Mouse (Mus musculus): ENCODE data around the gene Hoxb6.
A peak's percentile ranks its signal among the peaks of the same experiment; 100 is the strongest.

Hoxb6 gene

GRCm38 (mm10) chr11:96316696-96317607 is 24.7 kb downstream of the Hoxb6 start:
- DNase-seq (ENCODE audit: low spot score in 2 of 2): peak in 1 of 2 experiments; percentile 9

GRCm38 (mm10) chr11:96317608-96318367 is 25.5 kb downstream of the Hoxb6 start, which contains the start of gene Hoxb4:
TSS of gene Hoxb4 (plus strand) at chr11:96318267.
- peak in 1 of 2 experiments; percentile 35 for DNase-seq (ENCODE audit: low spot score in 2 of 2)

- DNase-seq (ENCODE audit: low spot score in 2 of 2): peak; percentile 48 to 61
These were observed 26.2 kb downstream of the Hoxb6 start for GRCm38 (mm10) chr11:96318368-96319070.

GRCm38 (mm10) chr11:96319071-96319902 is 27.0 kb downstream of the Hoxb6 start:
- DNase-seq (ENCODE audit: low spot score in 2 of 2): peak in 1 of 2 experiments; percentile 26

- DNase-seq (ENCODE audit: low spot score in 2 of 2): peak in 1 of 2 experiments; percentile 58
These were observed 27.6 kb downstream of the Hoxb6 start for GRCm38 (mm10) chr11:96319910-96320309.

GRCm38 (mm10) chr11:96320688-96321087 is 28.4 kb downstream of the Hoxb6 start:
- DNase-seq (ENCODE audit: low spot score in 2 of 2): peak in 1 of 2 experiments; percentile 16

- DNase-seq (ENCODE audit: low spot score in 2 of 2): no peak
These were observed 29.6 kb downstream of the Hoxb6 start for GRCm38 (mm10) chr11:96321846-96322245.

GRCm38 (mm10) chr11:96322738-96323137 is 30.5 kb downstream of the Hoxb6 start:
- DNase-seq (ENCODE audit: low spot score in 2 of 2): no peak

- DNase-seq (ENCODE audit: low spot score in 2 of 2): no peak
These were observed 30.9 kb downstream of the Hoxb6 start, which contains the start of gene Hoxb3 for GRCm38 (mm10) chr11:96323154-96323553. TSS of gene Hoxb3 (plus strand) at chr11:96323326.

GRCm38 (mm10) chr11:96324125-96324524 is 31.8 kb downstream of the Hoxb6 start:
- no peak for DNase-seq (ENCODE audit: low spot score in 2 of 2)

- DNase-seq (ENCODE audit: low spot score in 2 of 2): no peak
These were observed 32.7 kb downstream of the Hoxb6 start for GRCm38 (mm10) chr11:96324965-96325364.

- no peak for DNase-seq (ENCODE audit: low spot score in 2 of 2)
These were observed 33.5 kb downstream of the Hoxb6 start for GRCm38 (mm10) chr11:96325747-96326212.

- no peak for DNase-seq (ENCODE audit: low spot score in 2 of 2)
These were observed 34.4 kb downstream of the Hoxb6 start for GRCm38 (mm10) chr11:96326705-96327104.

GRCm38 (mm10) chr11:96327122-96327521 is 34.8 kb downstream of the Hoxb6 start:
- no peak for DNase-seq (ENCODE audit: low spot score in 2 of 2)

GRCm38 (mm10) chr11:96327750-96328149 is 35.5 kb downstream of the Hoxb6 start:
- DNase-seq (ENCODE audit: low spot score in 2 of 2): no peak

GRCm38 (mm10) chr11:96328605-96329004 is 36.3 kb downstream of the Hoxb6 start:
- no peak for DNase-seq (ENCODE audit: low spot score in 2 of 2)

GRCm38 (mm10) chr11:96332105-96332504 is 39.8 kb downstream of the Hoxb6 start:
- DNase-seq (ENCODE audit: low spot score in 2 of 2): no peak

GRCm38 (mm10) chr11:96332618-96333032 is 40.3 kb downstream of the Hoxb6 start:
- no peak for DNase-seq (ENCODE audit: low spot score in 2 of 2)

- DNase-seq (ENCODE audit: low spot score in 2 of 2): no peak
These were observed 41.1 kb downstream of the Hoxb6 start for GRCm38 (mm10) chr11:96333241-96334001.

- no peak for DNase-seq (ENCODE audit: low spot score in 2 of 2)
These were observed 41.7 kb downstream of the Hoxb6 start for GRCm38 (mm10) chr11:96334002-96334364.
